Mouse (Mus musculus) kidney, adult 8-10 months (tissue): ENCODE data around the gene Nr1d1.

Experiments used
- DNase-seq, 2 experiments: peaks; one replicate each; pipeline ENCODE4 v3.0.0; 2022

Nr1d1 gene

GRCm38 (mm10) chr11:98787691-98788090, 12.6 kb upstream of the Nr1d1 start:
- DNase-seq, result no peak

GRCm38 (mm10) chr11:98787229-98787628, 12.1 kb upstream of the Nr1d1 start:
- no peak for DNase-seq

- DNase-seq, result peak; percentile 99
These were observed 11.5 kb upstream of the Nr1d1 start for GRCm38 (mm10) chr11:98786359-98787214.

- DNase-seq, result peak; percentile 80 to 81
These were observed 10.7 kb upstream of the Nr1d1 start for GRCm38 (mm10) chr11:98785772-98786281.

GRCm38 (mm10) chr11:98785214-98785613, 10.1 kb upstream of the Nr1d1 start:
- DNase-seq, result peak; percentile 25 to 30

- DNase-seq, result no peak
These were observed 9.0 kb upstream of the Nr1d1 start for GRCm38 (mm10) chr11:98784139-98784538.

- DNase-seq, result peak; percentile 99 to 100
These were observed 8.1 kb upstream of the Nr1d1 start for GRCm38 (mm10) chr11:98783236-98783696.

- DNase-seq, result peak; percentile 23 to 25
These were observed 7.6 kb upstream of the Nr1d1 start for GRCm38 (mm10) chr11:98782651-98783235.

GRCm38 (mm10) chr11:98781851-98782512, 6.8 kb upstream of the Nr1d1 start:
- peak; percentile 39 to 66 for DNase-seq

GRCm38 (mm10) chr11:98777888-98778287, 2.8 kb upstream of the Nr1d1 start:
- no peak for DNase-seq

GRCm38 (mm10) chr11:98776843-98777590, 1.9 kb upstream of the Nr1d1 start:
- peak; percentile 85 to 87 for DNase-seq

- no peak for DNase-seq
These were observed 1.1 kb upstream of the Nr1d1 start for GRCm38 (mm10) chr11:98776052-98776764.

GRCm38 (mm10) chr11:98775348-98776051, 367 bp upstream of the Nr1d1 start:
- DNase-seq, result peak; percentile 100

GRCm38 (mm10) chr11:98773635-98774295, 1.4 kb downstream of the Nr1d1 start:
- DNase-seq, result peak; percentile 100

- peak; percentile 81 to 91 for DNase-seq
These were observed 2.4 kb downstream of the Nr1d1 start for GRCm38 (mm10) chr11:98772667-98773171.

GRCm38 (mm10) chr11:98771844-98772525, 3.1 kb downstream of the Nr1d1 start:
- peak in 1 of 2 experiments; percentile 29 for DNase-seq

GRCm38 (mm10) chr11:98771131-98771530, 4.0 kb downstream of the Nr1d1 start:
- DNase-seq, result no peak

GRCm38 (mm10) chr11:98770096-98770975, 4.8 kb downstream of the Nr1d1 start:
- DNase-seq, result peak in 1 of 2 experiments; percentile 32
